Mouse (Mus musculus) intestine, embryonic 14.5 days (tissue): ENCODE measurements around the gene Myh10. TPM values are rescaled to one million over a fixed set of nuclear protein-coding genes. Genes with fewer than 3 reads are reported as not detected.
"Not testable (repeated sequence)": the region's sequence is repeated elsewhere in the genome, so short reads cannot be mapped to it uniquely, and the experiment has no call there.

Source experiments
- ATAC-seq: fragments of 200-750 bp; cut with Nextera tagmentation; replicated peaks from 2 replicates; pipeline ENCODE4 v1.8.0; 2017; ENCODE audit warnings: low read depth, moderate number of reproducible peaks, moderate TSS enrichment, moderate library complexity; ENCODE audit not compliant: low FRiP score, low TSS enrichment
- DNase-seq: peaks from one replicate; pipeline ENCODE4 v3.0.0-alpha.2; 2018; ENCODE audit warnings: low spot score
- H3K27ac ChIP-seq: fragments of 300-500 bp; sonication (generic); 2 replicates; pipeline ENCODE4 v1.5.1; 2014; ENCODE audit warnings: low read depth, mild to moderate bottlenecking, control low read depth
- H3K27me3 ChIP-seq: fragments of 300-500 bp; sonication (generic); replicated peaks from 2 replicates; pipeline ENCODE4 v1.6.1; 2014; ENCODE audit warnings: low read length, control low read depth; ENCODE audit not compliant: control insufficient read depth, insufficient read depth
- H3K36me3 ChIP-seq: fragments of 300-500 bp; sonication (generic); 2 replicates; pipeline ENCODE4 v1.6.1; 2014; ENCODE audit warnings: low read length, control low read depth; ENCODE audit not compliant: control insufficient read depth, insufficient read depth
- H3K4me1 ChIP-seq: fragments of 300-500 bp; sonication (generic); replicated peaks from 2 replicates; pipeline ENCODE4 v1.6.1; 2014; ENCODE audit warnings: low read length, control low read depth, mixed read lengths; ENCODE audit not compliant: control insufficient read depth, insufficient read depth
- H3K4me2 ChIP-seq: fragments of 300-500 bp; sonication (generic); 2 replicates; pipeline ENCODE4 v1.6.1; 2014; ENCODE audit warnings: low read length
- H3K4me3 ChIP-seq: fragments of 300-500 bp; sonication (generic); 2 replicates; pipeline ENCODE4 v1.5.1; 2014; ENCODE audit warnings: low read depth, low read length, control low read depth, mixed read lengths
- H3K9ac ChIP-seq: fragments of 300-500 bp; sonication (generic); 2 replicates; pipeline ENCODE4 v1.6.1; 2014; ENCODE audit warnings: mild to moderate bottlenecking, low read length
- H3K9me3 ChIP-seq: fragments of 300-500 bp; sonication (generic); 2 replicates; pipeline ENCODE4 v1.6.1; 2016; ENCODE audit warnings: low read length, control low read depth; ENCODE audit not compliant: control insufficient read depth
- WGBS: fragments of 180-500 bp; shearing (Covaris S2); extraction: QIAGEN DNeasy Blood & Tissue Kit; methylation state at CpG from one replicate; pipeline ENCODE4 v1.1.7; 2014; 5-methylcytosine and 5-hydroxymethylcytosine counted together
- polyA plus RNA-seq: library from polyadenylated mRNA; unstranded; fragments of >200 nt; fragmentation: Nextera tagmentation; extraction: Ambion mirVana; gene quantifications from 2 replicates; pipeline ENCODE4 v1.2.1, GENCODE M21; 2014

The Myh10 gene
- polyA plus RNA-seq, 1 experiment from 2014 or later: 108 TPM

DNA sequence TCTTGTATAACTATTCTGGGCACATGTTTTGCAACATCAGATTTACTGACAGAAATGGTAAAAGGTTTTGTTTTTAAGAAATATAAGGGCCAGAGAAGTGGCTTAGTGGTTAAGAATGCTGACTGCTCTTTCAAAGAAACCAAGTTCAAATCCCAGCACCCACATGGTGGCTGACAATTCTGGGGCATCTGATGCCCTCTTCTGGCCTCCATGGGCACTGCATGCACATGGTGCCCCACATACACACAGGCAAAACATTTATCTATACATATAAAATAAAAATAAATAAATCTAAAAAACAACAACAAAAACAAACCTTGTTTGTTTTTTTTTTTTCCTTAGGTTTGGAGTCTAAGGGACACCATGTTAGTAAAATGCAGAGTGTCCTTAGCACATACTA lies 32.8 kb downstream of the Myh10 start:
- ATAC-seq (no peak), DNase-seq (no peak)
- Histone ChIP-seq H3K27ac (no peak overlapping the region), H3K27me3 (no peaks in the 10 kb centered on the region), H3K4me1 (no peaks in the 10 kb centered on the region), H3K36me3 (peaks cover 63% of the 10 kb centered on the region), H3K4me3 (no peak overlapping the region), H3K9me3 (no peaks in the 10 kb centered on the region), H3K9ac (no peak overlapping the region), H3K4me2 (no peak overlapping the region)

- Histone ChIP-seq H3K27me3 (no peaks in the 10 kb centered on the region), H3K27ac (no peak overlapping the region), H3K4me1 (no peaks in the 10 kb centered on the region), H3K36me3 (peaks cover 35% of the 10 kb centered on the region), H3K4me2 (no peak overlapping the region), H3K9ac (no peak overlapping the region), H3K4me3 (no peak overlapping the region), H3K9me3 (no peaks in the 10 kb centered on the region)
- ATAC-seq (no peak), DNase-seq (no peak)
- 85% methylated on average over 3 of the region's 3 CpGs for WGBS
Observed at GRCm38 (mm10) chr11:68728693-68729092, 37.3 kb downstream of the Myh10 start.

DNA sequence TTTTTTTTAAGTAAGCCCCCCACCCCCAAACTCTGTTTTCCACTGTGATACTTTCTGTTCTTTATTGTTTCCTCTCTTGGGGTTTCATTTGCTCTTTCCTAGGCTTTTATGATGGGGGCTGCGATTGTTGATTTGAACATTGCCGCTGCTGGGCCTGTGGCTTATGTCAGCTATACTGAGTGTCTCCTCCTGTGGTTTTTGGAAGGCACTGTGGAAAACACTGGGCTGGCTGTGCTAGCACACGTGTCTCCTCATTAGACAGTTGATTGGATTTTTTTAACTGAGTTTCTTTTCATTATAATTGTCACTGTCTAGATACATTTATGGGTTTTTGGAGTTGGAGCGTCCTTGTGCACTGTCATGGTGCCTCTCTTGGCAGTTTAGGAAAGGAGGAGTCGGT lies 39.4 kb downstream of the Myh10 start:
- Histone ChIP-seq H3K36me3 (peaks cover 28% of the 10 kb centered on the region), H3K9me3 (no peaks in the 10 kb centered on the region), H3K4me1 (no peaks in the 10 kb centered on the region), H3K27ac (no peak overlapping the region), H3K4me2 (no peak overlapping the region), H3K27me3 (no peaks in the 10 kb centered on the region), H3K4me3 (no peak overlapping the region), H3K9ac (no peak overlapping the region)
- DNase-seq (no peak), ATAC-seq (no peak)
- whole genome bisulfite sequencing: 78% methylated on average over 5 of the region's 5 CpGs

DNA sequence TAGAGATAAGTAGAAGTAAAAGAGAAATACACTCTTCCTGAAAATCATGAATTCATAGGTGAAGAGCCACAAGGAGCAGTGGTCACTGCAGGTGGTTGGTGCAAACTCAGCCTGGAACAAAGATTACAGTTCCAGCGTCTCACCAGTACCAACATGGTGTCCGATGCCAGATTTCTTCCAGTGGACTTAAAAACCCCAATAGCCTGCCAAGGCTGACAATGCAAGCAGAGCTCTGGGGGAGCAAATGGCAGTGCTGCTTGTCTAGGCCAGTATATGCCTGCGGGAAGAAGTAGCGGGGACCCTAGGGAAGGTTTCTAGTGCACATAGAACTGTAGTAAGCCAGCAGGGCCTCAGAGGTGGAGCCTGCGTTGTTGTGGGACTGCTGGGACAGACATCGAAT lies 40.7 kb downstream of the Myh10 start:
- Histone ChIP-seq H3K4me3 (no peak overlapping the region), H3K4me1 (no peaks in the 10 kb centered on the region), H3K9ac (no peak overlapping the region), H3K4me2 (no peak overlapping the region), H3K27me3 (no peaks in the 10 kb centered on the region), H3K9me3 (no peaks in the 10 kb centered on the region), H3K27ac (no peak overlapping the region), H3K36me3 (peaks cover 25% of the 10 kb centered on the region)
- 94% methylated on average over 6 of the region's 6 CpGs for WGBS
- DNase-seq (no peak), ATAC-seq (no peak)

DNA sequence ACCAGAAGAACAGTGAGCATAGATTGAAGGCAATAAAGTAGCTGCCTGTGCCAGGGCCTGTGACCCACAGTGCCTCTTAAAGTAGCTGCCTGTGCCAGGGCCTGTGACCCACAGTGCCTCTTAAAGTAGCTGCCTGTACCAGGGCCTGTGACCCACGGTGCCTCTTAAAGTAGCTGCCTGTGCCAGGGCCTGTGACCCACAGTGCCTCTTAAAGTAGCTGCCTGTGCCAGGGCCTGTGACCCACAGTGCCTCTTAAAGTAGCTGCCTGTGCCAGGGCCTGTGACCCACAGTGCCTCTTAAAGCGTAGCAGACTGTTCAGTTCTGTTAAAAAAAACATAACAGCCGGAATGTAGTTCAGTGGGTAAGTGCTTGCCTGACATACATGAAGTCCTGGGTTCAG lies 42.0 kb downstream of the Myh10 start:
- H3K4me2 ChIP-seq, ATAC-seq, H3K4me1 ChIP-seq, H3K9me3 ChIP-seq, H3K27ac ChIP-seq, H3K4me3 ChIP-seq, H3K27me3 ChIP-seq, DNase-seq, H3K9ac ChIP-seq: not testable (repeated sequence)
- peaks cover 30% of the 10 kb centered on the region for H3K36me3 ChIP-seq
- 76% methylated on average over 3 of the region's 3 CpGs for WGBS

DNA sequence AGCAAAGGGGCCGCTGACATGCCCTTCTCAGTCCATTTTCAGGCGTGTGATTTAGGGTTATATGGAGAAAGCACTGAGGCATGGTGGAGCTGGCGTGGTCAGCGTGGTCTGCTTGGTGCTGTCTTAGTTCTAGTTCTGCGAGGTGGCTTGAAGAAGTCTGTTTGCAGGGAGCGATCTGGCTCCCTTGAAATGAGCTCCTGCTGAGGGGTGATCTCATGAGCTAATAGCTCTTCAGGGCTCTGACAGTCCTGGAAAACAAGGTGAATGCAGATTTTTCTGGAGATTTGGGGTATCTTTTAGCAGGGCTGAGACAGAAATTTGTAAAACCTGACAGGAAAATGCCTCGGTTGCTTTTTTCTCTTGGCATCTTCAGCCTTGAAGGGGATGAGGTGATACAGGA lies 48.1 kb downstream of the Myh10 start:
- H3K27me3 ChIP-seq: no peaks in the 10 kb centered on the region
- no peak overlapping the region for H3K4me2 ChIP-seq
- no peak overlapping the region for H3K27ac ChIP-seq
- H3K9ac ChIP-seq: no peak overlapping the region
- no peaks in the 10 kb centered on the region for H3K9me3 ChIP-seq
- H3K4me1 ChIP-seq: no peaks in the 10 kb centered on the region
- H3K4me3 ChIP-seq: no peak overlapping the region
- ATAC-seq: no peak
- 87% methylated on average over 7 of the region's 7 CpGs for WGBS
- H3K36me3 ChIP-seq: peaks cover 55% of the 10 kb centered on the region
- no peak for DNase-seq

GRCm38 (mm10) chr11:68742658-68743057 lies 51.3 kb downstream of the Myh10 start:
- no peak overlapping the region for H3K9ac ChIP-seq
- ATAC-seq (no peak), DNase-seq (no peak)
- no peak overlapping the region for H3K27ac ChIP-seq
- 89% methylated on average over 2 of the region's 2 CpGs for WGBS
- H3K4me1 ChIP-seq: no peaks in the 10 kb centered on the region
- H3K9me3 ChIP-seq: no peaks in the 10 kb centered on the region
- no peaks in the 10 kb centered on the region for H3K27me3 ChIP-seq
- H3K36me3 ChIP-seq: peaks cover 60% of the 10 kb centered on the region
- H3K4me2 ChIP-seq: no peak overlapping the region
- no peak overlapping the region for H3K4me3 ChIP-seq

GRCm38 (mm10) chr11:68744150-68744549 lies 52.8 kb downstream of the Myh10 start:
- Histone ChIP-seq H3K4me1 (no peaks in the 10 kb centered on the region), H3K36me3 (peaks cover 62% of the 10 kb centered on the region)
- 67% methylated on average over 3 of the region's 3 CpGs for WGBS

GRCm38 (mm10) chr11:68745374-68746200 lies 54.2 kb downstream of the Myh10 start:
- Histone ChIP-seq H3K36me3 (peaks cover 60% of the 10 kb centered on the region), H3K9me3 (no peaks in the 10 kb centered on the region), H3K4me3 (no peak overlapping the region), H3K9ac (no peak overlapping the region), H3K4me1 (no peaks in the 10 kb centered on the region), H3K4me2 (no peak overlapping the region), H3K27ac (no peak overlapping the region), H3K27me3 (no peaks in the 10 kb centered on the region)
- ATAC-seq (no peak), DNase-seq (no peak)
- WGBS: 87% methylated on average over 16 of the region's 16 CpGs

More at GRCm38 (mm10) chr11:68744150-68744549, 52.8 kb downstream of the Myh10 start:
- no peaks in the 10 kb centered on the region for H3K9me3 ChIP-seq
- H3K9ac ChIP-seq: no peak overlapping the region
- DNase-seq (no peak), ATAC-seq (no peak)
- no peak overlapping the region for H3K27ac ChIP-seq
- H3K27me3 ChIP-seq: no peaks in the 10 kb centered on the region
- H3K4me2 ChIP-seq: no peak overlapping the region
- H3K4me3 ChIP-seq: no peak overlapping the region
